Mouse (Mus musculus) midbrain, embryonic 10.5 days (tissue): ENCODE measurements at regions not wholly inside any gene's neighbourhood (a gene's known extent, or its start where the extent isn't known, plus 50 kb on each side); places are given as distances from the start of the nearest gene placed in this dataset.
A peak's percentile ranks its signal among the peaks of the same experiment; 100 is the strongest.
"Not testable (repeated sequence)": the region's sequence is repeated elsewhere in the genome, so short reads cannot be mapped to it uniquely, and the experiment has no call there.

Experiments
- DNase-seq: peaks from one replicate; pipeline ENCODE4 v3.0.0-alpha.2; 2017; ENCODE audit warnings: low spot score
- H3K27ac ChIP-seq: fragments of 300-500 bp; sonication (generic); replicated peaks from 2 replicates; pipeline ENCODE4 v1.5.1; 2016; ENCODE audit warnings: mild to moderate bottlenecking
- H3K27me3 ChIP-seq: fragments of 300-500 bp; sonication (generic); 2 replicates; pipeline ENCODE4 v1.6.1; 2016; ENCODE audit warnings: low read depth, mild to moderate bottlenecking; ENCODE audit not compliant: poor library complexity, severe bottlenecking
- H3K36me3 ChIP-seq: fragments of 300-500 bp; sonication (generic); 2 replicates; pipeline ENCODE4 v1.6.1; 2016; ENCODE audit warnings: mild to moderate bottlenecking, moderate library complexity
- H3K4me1 ChIP-seq: fragments of 300-500 bp; sonication (generic); 2 replicates; pipeline ENCODE4 v1.6.1; 2016
- H3K4me3 ChIP-seq: fragments of 300-500 bp; sonication (generic); 2 replicates; pipeline ENCODE4 v1.5.1; 2016; ENCODE audit warnings: mild to moderate bottlenecking, moderate library complexity
- H3K9me3 ChIP-seq: fragments of 300-500 bp; sonication (generic); replicated peaks from 2 replicates; pipeline ENCODE4 v1.6.1; 2016; ENCODE audit warnings: mild to moderate bottlenecking
- WGBS: fragments of 180-500 bp; shearing (Covaris S2); methylation state at CpG from one replicate; pipeline ENCODE4 v1.1.7; 2016; 5-methylcytosine and 5-hydroxymethylcytosine counted together

- DNase-seq, result no peak
- Histone ChIP-seq H3K27me3 (no peaks in the 10 kb centered on the region), H3K9me3 (no peaks in the 10 kb centered on the region), H3K36me3 (no peaks in the 10 kb centered on the region), H3K4me3 (no peak overlapping the region), H3K4me1 (no peaks in the 10 kb centered on the region), H3K27ac (no peak overlapping the region)
- 53% methylated on average over 3 of the region's 3 CpGs for WGBS
Measured at GRCm38 (mm10) chr1:161688946-161689345, 99.3 kb downstream of the Fasl start.

- Histone ChIP-seq H3K36me3 (no peaks in the 10 kb centered on the region), H3K27ac (no peak overlapping the region), H3K9me3 (no peaks in the 10 kb centered on the region), H3K27me3 (no peaks in the 10 kb centered on the region), H3K4me1 (no peaks in the 10 kb centered on the region), H3K4me3 (no peak overlapping the region)
- 23% methylated on average over 12 of the region's 12 CpGs for WGBS
- DNase-seq, result peak; percentile 63
Measured at GRCm38 (mm10) chr1:161687548-161687947, 100.7 kb downstream of the Fasl start.

- H3K36me3 ChIP-seq, result no peaks in the 10 kb centered on the region
- H3K27me3 ChIP-seq, result no peaks in the 10 kb centered on the region
- no peak overlapping the region for H3K27ac ChIP-seq
- H3K9me3 ChIP-seq, result no peaks in the 10 kb centered on the region
- DNase-seq, result no peak
- H3K4me3 ChIP-seq, result no peak overlapping the region
- 88% methylated on average over 6 of the region's 6 CpGs for WGBS
- no peaks in the 10 kb centered on the region for H3K4me1 ChIP-seq
Measured at GRCm38 (mm10) chr1:161680558-161680957, 107.7 kb downstream of the Fasl start.

- H3K4me3 ChIP-seq, result no peak overlapping the region
- no peaks in the 10 kb centered on the region for H3K9me3 ChIP-seq
- WGBS, result 89% methylated on average over 5 of the region's 5 CpGs
- no peak for DNase-seq
- no peaks in the 10 kb centered on the region for H3K4me1 ChIP-seq
- H3K27ac ChIP-seq, result no peak overlapping the region
- no peaks in the 10 kb centered on the region for H3K27me3 ChIP-seq
- no peaks in the 10 kb centered on the region for H3K36me3 ChIP-seq
Measured at GRCm38 (mm10) chr1:161670937-161671336, 117.4 kb downstream of the Fasl start.

- H3K27ac ChIP-seq, result no peak overlapping the region
- DNase-seq, result no peak
- no peaks in the 10 kb centered on the region for H3K27me3 ChIP-seq
- no peaks in the 10 kb centered on the region for H3K36me3 ChIP-seq
- H3K9me3 ChIP-seq, result no peaks in the 10 kb centered on the region
- no peak overlapping the region for H3K4me3 ChIP-seq
- 70% methylated on average over 3 of the region's 3 CpGs for WGBS
- H3K4me1 ChIP-seq, result no peaks in the 10 kb centered on the region
Measured at GRCm38 (mm10) chr1:161664321-161664720, 124.0 kb downstream of the Fasl start.

GRCm38 (mm10) chr1:161663351-161663750 lies 124.9 kb downstream of the Fasl start:
- WGBS, result 76% methylated on average over 1 of the region's 1 CpGs
- H3K9me3 ChIP-seq, result no peaks in the 10 kb centered on the region
- no peaks in the 10 kb centered on the region for H3K36me3 ChIP-seq
- H3K4me3 ChIP-seq, result no peak overlapping the region
- H3K27me3 ChIP-seq, result no peaks in the 10 kb centered on the region
- no peaks in the 10 kb centered on the region for H3K4me1 ChIP-seq
- no peak overlapping the region for H3K27ac ChIP-seq
- no peak for DNase-seq

GRCm38 (mm10) chr1:161662241-161662640 lies 126.1 kb downstream of the Fasl start:
- Histone ChIP-seq H3K9me3 (no peaks in the 10 kb centered on the region), H3K36me3 (no peaks in the 10 kb centered on the region), H3K4me3 (no peak overlapping the region), H3K27me3 (no peaks in the 10 kb centered on the region), H3K27ac (no peak overlapping the region), H3K4me1 (no peaks in the 10 kb centered on the region)
- 86% methylated on average over 2 of the region's 2 CpGs for WGBS
- no peak for DNase-seq

- no peak overlapping the region for H3K27ac ChIP-seq
- no peaks in the 10 kb centered on the region for H3K36me3 ChIP-seq
- DNase-seq, result no peak
- no peaks in the 10 kb centered on the region for H3K27me3 ChIP-seq
- WGBS, result 82% methylated on average over 1 of the region's 1 CpGs
- H3K4me3 ChIP-seq, result no peak overlapping the region
- no peaks in the 10 kb centered on the region for H3K4me1 ChIP-seq
- H3K9me3 ChIP-seq, result no peaks in the 10 kb centered on the region
Measured at GRCm38 (mm10) chr1:161657511-161657910, 130.8 kb downstream of the Fasl start.

- WGBS, result 68% methylated on average over 2 of the region's 2 CpGs
Measured at GRCm38 (mm10) chr1:161649387-161649786, 138.9 kb downstream of the Fasl start.

GRCm38 (mm10) chr1:161632098-161632497 lies 137.6 kb downstream of the Tnfsf18 start:
- DNase-seq, result no peak
- Histone ChIP-seq H3K27me3 (no peaks in the 10 kb centered on the region), H3K27ac (no peak overlapping the region), H3K36me3 (no peaks in the 10 kb centered on the region), H3K9me3 (no peaks in the 10 kb centered on the region), H3K4me1 (no peaks in the 10 kb centered on the region), H3K4me3 (no peak overlapping the region)
- 85% methylated on average over 5 of the region's 5 CpGs for WGBS

More at GRCm38 (mm10) chr1:161649387-161649786, 138.9 kb downstream of the Fasl start:
- no peaks in the 10 kb centered on the region for H3K9me3 ChIP-seq
- H3K27me3 ChIP-seq, result no peaks in the 10 kb centered on the region
- no peaks in the 10 kb centered on the region for H3K36me3 ChIP-seq
- no peak for DNase-seq
- H3K4me1 ChIP-seq, result no peaks in the 10 kb centered on the region; the same call in 1 of the 2 replicates
- H3K27ac ChIP-seq, result no peak overlapping the region
- no peak overlapping the region for H3K4me3 ChIP-seq

- Histone ChIP-seq H3K4me1 (no peaks in the 10 kb centered on the region), H3K4me3 (no peak overlapping the region), H3K27ac (no peak overlapping the region), H3K27me3 (no peaks in the 10 kb centered on the region), H3K36me3 (no peaks in the 10 kb centered on the region), H3K9me3 (no peaks in the 10 kb centered on the region)
- 88% methylated on average over 6 of the region's 6 CpGs for WGBS
- DNase-seq, result no peak
Measured at GRCm38 (mm10) chr1:161621291-161621690, 126.8 kb downstream of the Tnfsf18 start.

- not testable (repeated sequence) for H3K27me3 ChIP-seq, H3K36me3 ChIP-seq, H3K9me3 ChIP-seq, H3K4me3 ChIP-seq, DNase-seq, H3K27ac ChIP-seq, H3K4me1 ChIP-seq
- WGBS, result 93% methylated on average over 7 of the region's 7 CpGs
Measured at GRCm38 (mm10) chr1:161614091-161614490, 119.6 kb downstream of the Tnfsf18 start.

- WGBS, result 93% methylated on average over 10 of the region's 10 CpGs
- not testable (repeated sequence) for H3K27ac ChIP-seq, DNase-seq, H3K27me3 ChIP-seq, H3K9me3 ChIP-seq, H3K4me3 ChIP-seq, H3K36me3 ChIP-seq, H3K4me1 ChIP-seq
Measured at GRCm38 (mm10) chr1:161613658-161614057, 119.2 kb downstream of the Tnfsf18 start.

- H3K36me3 ChIP-seq, result no peaks in the 10 kb centered on the region
- H3K27me3 ChIP-seq, result no peaks in the 10 kb centered on the region
- DNase-seq, result no peak
- H3K27ac ChIP-seq, result no peak overlapping the region
- 92% methylated on average over 4 of the region's 4 CpGs for WGBS
- H3K4me3 ChIP-seq, result no peak overlapping the region
- no peaks in the 10 kb centered on the region for H3K4me1 ChIP-seq
- no peaks in the 10 kb centered on the region for H3K9me3 ChIP-seq
Measured at GRCm38 (mm10) chr1:161607446-161607845, 113.0 kb downstream of the Tnfsf18 start.
